Comparison of ENCODE assay signal across 7 mouse cellular contexts in the genomic region with DNA sequence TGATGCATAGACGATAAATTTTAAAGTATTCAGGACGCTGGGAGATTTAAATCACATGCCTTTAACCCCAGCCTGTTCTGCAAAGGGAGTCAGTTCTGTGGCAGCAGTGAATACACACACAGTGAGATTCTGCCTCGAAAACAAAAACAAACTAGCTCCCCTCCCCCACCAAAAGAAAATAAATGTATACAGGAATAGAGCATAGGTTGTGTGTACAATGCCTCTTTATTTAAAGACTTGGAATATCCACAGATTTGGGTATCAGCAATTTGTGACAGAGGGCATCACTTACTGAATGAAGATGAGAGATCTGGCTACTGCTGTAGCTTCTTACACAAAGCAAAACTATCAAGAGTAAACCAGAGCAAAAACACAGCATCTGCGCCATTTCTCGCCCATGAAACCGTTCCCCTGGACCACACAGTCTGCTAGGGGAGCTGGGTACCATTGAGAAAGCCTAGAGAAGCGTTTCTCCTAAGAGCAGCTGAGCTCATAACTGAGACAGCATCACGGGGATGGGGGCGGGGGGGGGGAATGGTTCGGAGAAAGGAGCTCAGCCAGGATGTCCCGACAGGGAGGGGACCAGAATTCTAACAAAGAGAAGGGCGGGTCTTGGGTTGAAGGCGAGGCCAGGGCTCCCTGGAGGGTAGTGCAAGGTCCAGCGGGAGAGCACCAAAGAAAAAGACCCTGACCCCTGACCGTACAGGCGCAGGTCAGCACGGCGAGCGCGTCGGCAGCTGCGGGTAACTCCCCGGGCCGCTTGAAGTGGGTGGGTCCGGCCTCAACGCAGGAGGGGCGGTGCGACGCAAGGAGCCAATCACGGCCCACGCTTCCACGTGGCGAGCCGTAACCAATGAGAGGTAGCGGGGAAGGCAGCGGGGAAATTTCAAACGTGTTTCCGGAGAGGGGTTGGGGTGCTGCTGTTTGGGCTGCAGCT. TPM values are rescaled to one million over a fixed set of nuclear protein-coding genes. Genes with fewer than 3 reads are reported as not detected.
A peak's percentile ranks its signal among the peaks of the same experiment; 100 is the strongest.
DNase-seq lines count a peak whose midpoint lies in the region; ATAC-seq and TF ChIP-seq lines count a peak whose summit lies in the region.

A gene (plus strand): TSS at position 879 of the 937 bp plus-strand sequence.

- intact Hi-C loops in heart, adult 2 months (cut with DNase I): loop anchor here (2.0 to 5.0 kb wide), 3 partner anchors 27 to 282 kb away; a partner anchor contains a TSS

- peak within 1 kb of the TSS; percentile 70 for H3K9ac ChIP-seq in embryonic facial prominence, embryonic 12.5 days
- H3K9ac ChIP-seq in heart, adult 2 months (ENCODE audit: low read depth, low read length): peak within 1 kb of the TSS; percentile 81
- peak within 1 kb of the TSS; percentile 86 for H3K9ac ChIP-seq in limb, embryonic 13.5 days
- peak within 1 kb of the TSS; percentile 75 for H3K9ac ChIP-seq in midbrain, embryonic 16.5 days (ENCODE audit: low read depth, low read length)

- H3K4me1 ChIP-seq in embryonic facial prominence, embryonic 12.5 days: peaks cover 12% of the 10 kb centered on the region
- H3K4me1 ChIP-seq in heart, adult 2 months (ENCODE audit: control insufficient read depth, insufficient read depth, low read length): no peaks in the 10 kb centered on the region
- peaks cover 9% of the 10 kb centered on the region for H3K4me1 ChIP-seq in limb, embryonic 13.5 days
- peaks cover 5% of the 10 kb centered on the region for H3K4me1 ChIP-seq in midbrain, embryonic 16.5 days (ENCODE audit: control insufficient read depth, insufficient read depth, low read length)

- no peaks in the 10 kb centered on the region for H3K36me3 ChIP-seq in embryonic facial prominence, embryonic 12.5 days
- H3K36me3 ChIP-seq in heart, adult 2 months (ENCODE audit: control insufficient read depth, insufficient read depth, low read length): no peaks in the 10 kb centered on the region
- no peaks in the 10 kb centered on the region for H3K36me3 ChIP-seq in limb, embryonic 13.5 days
- no peaks in the 10 kb centered on the region for H3K36me3 ChIP-seq in midbrain, embryonic 16.5 days (ENCODE audit: control insufficient read depth, insufficient read depth, low read length)

- H3K4me2 ChIP-seq in embryonic facial prominence, embryonic 12.5 days (replicated peaks): peak within 1 kb of the TSS; percentile 78
- peak within 1 kb of the TSS; percentile 86 for H3K4me2 ChIP-seq in limb, embryonic 13.5 days (replicated peaks)
- H3K4me2 ChIP-seq in midbrain, embryonic 16.5 days (ENCODE audit: low read length): peak within 1 kb of the TSS; percentile 98

- H3K27me3 ChIP-seq in embryonic facial prominence, embryonic 12.5 days: no peaks in the 10 kb centered on the region
- no peaks in the 10 kb centered on the region for H3K27me3 ChIP-seq in heart, adult 2 months (ENCODE audit: control insufficient read depth, insufficient read depth, low read length)
- no peaks in the 10 kb centered on the region for H3K27me3 ChIP-seq in limb, embryonic 13.5 days
- no peaks in the 10 kb centered on the region for H3K27me3 ChIP-seq in midbrain, embryonic 16.5 days (ENCODE audit: control insufficient read depth, insufficient read depth, low read depth, low read length)

- TF ChIP-seq POLR2A in heart, adult 2 months (IDR thresholded peaks at IDR 0.05; ENCODE audit: insufficient read depth, low read depth, low read length): peak; percentile 91

- ATAC-seq in embryonic facial prominence, embryonic 12.5 days (ENCODE audit: insufficient number of reproducible peaks, insufficient read depth, low FRiP score, low TSS enrichment): peak; percentile 99
- peak; percentile 100 for ATAC-seq in limb, embryonic 13.5 days (ENCODE audit: low FRiP score, low read depth)
- peak; percentile 100 for ATAC-seq in midbrain, embryonic 16.5 days

- no peaks in the 10 kb centered on the region for H3K79me2 ChIP-seq in heart, adult 2 months (replicated peaks; ENCODE audit: control insufficient read depth, insufficient read depth, low read length)

- H3K27ac ChIP-seq in embryonic facial prominence, embryonic 12.5 days: peak within 1 kb of the TSS; percentile 81
- peak within 1 kb of the TSS; percentile 90 for H3K27ac ChIP-seq in heart, adult 2 months
- peak within 1 kb of the TSS; percentile 74; the same call in 1 of the 2 replicates for H3K27ac ChIP-seq in limb, embryonic 13.5 days
- peak within 1 kb of the TSS; percentile 91 for H3K27ac ChIP-seq in midbrain, embryonic 16.5 days (ENCODE audit: low read length)

- peak within 1 kb of the TSS; percentile 96 for H3K4me3 ChIP-seq in embryonic facial prominence, embryonic 12.5 days
- peak within 1 kb of the TSS; percentile 79 for H3K4me3 ChIP-seq in heart, adult 2 months
- H3K4me3 ChIP-seq in limb, embryonic 13.5 days: peak within 1 kb of the TSS; percentile 88
- H3K4me3 ChIP-seq in midbrain, embryonic 16.5 days (ENCODE audit: low read depth, low read length): peak within 1 kb of the TSS; percentile 66

- H3K9me3 ChIP-seq in embryonic facial prominence, embryonic 12.5 days: no peaks in the 10 kb centered on the region
- no peaks in the 10 kb centered on the region for H3K9me3 ChIP-seq in limb, embryonic 13.5 days
- no peaks in the 10 kb centered on the region for H3K9me3 ChIP-seq in midbrain, embryonic 16.5 days (replicated peaks; ENCODE audit: control insufficient read depth, low read length, poor library complexity, severe bottlenecking)

- WGBS in embryonic facial prominence, embryonic 12.5 days: 1% methylated on average over 37 of the region's 38 CpGs
- 2% methylated on average over 38 of the region's 38 CpGs for WGBS in heart, adult 2 months
- WGBS in limb, embryonic 13.5 days: under 1% methylated on average over 38 of the region's 38 CpGs
- WGBS in midbrain, embryonic 16.5 days: under 1% methylated on average over 38 of the region's 38 CpGs

- peak; percentile 39 for TF ChIP-seq CTCF in heart, adult 2 months (IDR thresholded peaks at IDR 0.05)

- peak; percentile 90 for DNase-seq in adrenal gland, postnatal 25 days
- DNase-seq in heart, adult 2 months: peak; percentile 92
- DNase-seq in kidney, adult 8-10 months: peak; percentile 83 to 88
- DNase-seq in spleen, postnatal 10 days (ENCODE audit: low spot score in 2 of 2): peak; percentile 85 to 93

- no peak for TF ChIP-seq EP300 in heart, adult 2 months (IDR thresholded peaks at IDR 0.05; ENCODE audit: insufficient read depth, low read depth, low read length)

RNA-seq across cellular contexts. Expression of the gene that starts here (rescaled TPM):
- 3.3 and 4.4 TPM in 2 replicates for total RNA-seq in adrenal gland, postnatal 25 days (2021)
- polyA plus RNA-seq in embryonic facial prominence, embryonic 12.5 days (2016; fragmentation: Nextera tagmentation; extraction: Ambion mirVana): 38.6 and 39.9 TPM in 2 replicates
- under 1 TPM; 0.08 to 0.39 TPM for total RNA-seq in heart, adult 2 months (2021)
- polyA plus RNA-seq in heart, adult 2 months (2012; rRNA removed): 0.04 and 0.12 TPM in 2 replicates
- polyA plus RNA-seq in limb, embryonic 13.5 days (2015; fragmentation: Nextera tagmentation; extraction: Ambion mirVana): 34.1 and 35.7 TPM in 2 replicates
- 3.2 and 4.0 TPM in 2 replicates for polyA plus RNA-seq in midbrain, embryonic 16.5 days (2015; fragmentation: Nextera tagmentation; extraction: Ambion mirVana)

Comparison
In these comparisons a context has a peak if more than half of its experiments do, and no peak if none do; other contexts are left out.
1. Peak in every context shown above with its lines: DNase-seq, ATAC-seq, H3K4me3 ChIP-seq and H3K27ac ChIP-seq.
2. Peak in DNase-seq, H3K4me3 ChIP-seq, H3K27ac ChIP-seq and H3K9ac ChIP-seq in heart, adult 2 months; RNA of the gene not detected or under 1 TPM.